ENCODE assay signal across 29 mouse cellular contexts in genomic region chr13:96436921-96437320, GRCm38 (mm10). TPM values are rescaled to one million over a fixed set of nuclear protein-coding genes. Genes with fewer than 3 reads are reported as not detected.
A peak's percentile ranks its signal among the peaks of the same experiment; 100 is the strongest.
DNase-seq lines count a peak whose midpoint lies in the region; ATAC-seq and TF ChIP-seq lines count a peak whose summit lies in the region.
"Had no signal": no experiment of that assay in that cellular context is flagged by ENCODE, and none has a peak within 500 bp of the region (broad histone marks: within the 10 kb centered on the region; RNA-seq: fewer than 3 reads in every experiment).

No protein-coding gene starts in this region.

- DNase-seq in kidney, adult 2 months, result no peak
- no peak for DNase-seq in kidney, postnatal 36 days
- DNase-seq in MEL (ENCODE audit: low read depth, low spot score), result peak; percentile 63
- DNase-seq in stomach, postnatal 0 days (ENCODE audit: low spot score), result peak; percentile 36
- no peak for DNase-seq in layer of hippocampus, postnatal 36 days
- no peak for DNase-seq in cerebellum, postnatal 36 days
- DNase-seq: adrenal gland, postnatal 14 days; B cell, adult 2 months; cerebellum, adult 18-20 months; cerebellum, postnatal 10 days; gastrocnemius, postnatal 14 days had no signal

- H3K4me3 ChIP-seq in kidney, adult 2 months (ENCODE audit: insufficient read depth, low read depth, low read length), result no peak overlapping the region
- H3K4me3 ChIP-seq in MEL (ENCODE audit: control insufficient read depth in 1 of 2, insufficient read depth in 1 of 2, low read depth in 2 of 2, low read length in 2 of 2), result no peak overlapping the region
- H3K4me3 ChIP-seq in stomach, postnatal 0 days (ENCODE audit: low read depth, low read length), result no peak overlapping the region
- H3K4me3 ChIP-seq: embryonic facial prominence, embryonic 12.5 days; forebrain, embryonic 12.5 days; hindbrain, embryonic 10.5 days; hindbrain, embryonic 15.5 days had no signal

- no peaks in the 10 kb centered on the region for H3K79me2 ChIP-seq in MEL (ENCODE audit: control insufficient read depth, insufficient read depth, low read length, poor library complexity)

- no peak for TF ChIP-seq POLR2A in kidney, adult 2 months (IDR thresholded peaks at IDR 0.05; ENCODE audit: low read depth, low read length)
- TF ChIP-seq POLR2A in MEL (IDR thresholded peaks at IDR 0.05; ENCODE audit: control insufficient read depth in 1 of 2, insufficient read depth in 1 of 2, low read depth in 1 of 2, low read length in 2 of 2, poor library complexity in 1 of 2), result no peak

- H3K27me3 ChIP-seq in kidney, adult 2 months (replicated peaks; ENCODE audit: control insufficient read depth, insufficient read depth, low read length), result no peaks in the 10 kb centered on the region
- no peaks in the 10 kb centered on the region for H3K27me3 ChIP-seq in MEL (ENCODE audit: control insufficient read depth in 1 of 2, insufficient read depth in 2 of 2, low read length in 2 of 2)
- no peaks in the 10 kb centered on the region for H3K27me3 ChIP-seq in stomach, postnatal 0 days (ENCODE audit: control insufficient read depth, insufficient read depth, low read length)
- H3K27me3 ChIP-seq: embryonic facial prominence, embryonic 12.5 days; forebrain, embryonic 12.5 days; hindbrain, embryonic 15.5 days; Patski had no signal

- TF ChIP-seq EP300 in MEL (IDR thresholded peaks at IDR 0.05; ENCODE audit: low read depth in 1 of 2, low read length in 2 of 2), result peak; percentile 63 to 64
- TF ChIP-seq EP300 in stomach, postnatal 0 days (optimal IDR thresholded peaks at IDR 0.05), result no peak

- peak; percentile 60 for ATAC-seq in granulocyte monocyte progenitor cell, adult 5-6 weeks (replicated peaks; ENCODE audit: poor library complexity, severe bottlenecking)
- ATAC-seq in stomach, postnatal 0 days (ENCODE audit: low FRiP score, low TSS enrichment), result no peak; the same call in 1 of the 2 replicates
- ATAC-seq: activated CD4-positive, CD25-positive, alpha-beta regulatory T cell, adult 4 months; CD4-positive, CD25-positive, alpha-beta regulatory T cell, adult 4 months; forebrain, embryonic 16.5 days; intestine, embryonic 16.5 days; Patski had no signal

- 81% methylated on average over 1 of the region's 1 CpGs for WGBS in kidney, adult 2 months
- WGBS in stomach, postnatal 0 days, result 84% methylated on average over 1 of the region's 1 CpGs

- no peak for TF ChIP-seq RAD21 in MEL (IDR thresholded peaks at IDR 0.05; ENCODE audit: low read depth, low read length)

- H3K4me2 ChIP-seq in stomach, postnatal 0 days (replicated peaks; ENCODE audit: low read depth), result no peak overlapping the region
- H3K4me2 ChIP-seq: embryonic facial prominence, embryonic 12.5 days; forebrain, embryonic 12.5 days; heart, embryonic 11.5 days; hindbrain, embryonic 15.5 days had no signal

- H3K4me1 ChIP-seq in kidney, adult 2 months (ENCODE audit: control insufficient read depth, insufficient read depth, low read length), result peaks cover 32% of the 10 kb centered on the region
- H3K4me1 ChIP-seq in MEL (ENCODE audit: control insufficient read depth in 1 of 2, insufficient read depth in 2 of 2, low read length in 2 of 2), result peaks cover 2 to 21% of the 10 kb centered on the region in 2 experiments; a peak in 3 of 4 replicates
- peaks cover 4% of the 10 kb centered on the region for H3K4me1 ChIP-seq in stomach, postnatal 0 days (replicated peaks; ENCODE audit: control insufficient read depth, insufficient read depth)
- H3K4me1 ChIP-seq: hindbrain, embryonic 15.5 days had no signal

- H3K27ac ChIP-seq in kidney, adult 2 months (ENCODE audit: insufficient read depth, low read depth, low read length), result peak overlapping the region; percentile 3; the same call in 1 of the 2 replicates
- H3K27ac ChIP-seq in MEL (ENCODE audit: control insufficient read depth, low read depth, low read length), result no peak overlapping the region
- H3K27ac ChIP-seq in stomach, postnatal 0 days (replicated peaks), result peak overlapping the region; percentile 49; the same call in 1 of the 2 replicates
- H3K27ac ChIP-seq: embryonic facial prominence, embryonic 12.5 days; forebrain, embryonic 12.5 days; hindbrain, embryonic 10.5 days; hindbrain, embryonic 15.5 days had no signal

- H3K9ac ChIP-seq in MEL (ENCODE audit: control insufficient read depth, low read depth, low read length, poor library complexity, severe bottlenecking), result no peak overlapping the region
- H3K9ac ChIP-seq in stomach, postnatal 0 days (ENCODE audit: low read length), result no peak overlapping the region
- H3K9ac ChIP-seq: embryonic facial prominence, embryonic 12.5 days; forebrain, embryonic 12.5 days; hindbrain, embryonic 15.5 days had no signal

- H3K9me3 ChIP-seq in MEL (replicated peaks; ENCODE audit: insufficient read depth, low read length), result no peaks in the 10 kb centered on the region
- no peaks in the 10 kb centered on the region for H3K9me3 ChIP-seq in stomach, postnatal 0 days (ENCODE audit: control insufficient read depth, low read length)
- H3K9me3 ChIP-seq: embryonic facial prominence, embryonic 12.5 days; forebrain, embryonic 12.5 days; G1E; hindbrain, embryonic 10.5 days; hindbrain, embryonic 15.5 days had no signal

- TF ChIP-seq CTCF in kidney, adult 2 months (conservative IDR thresholded peaks at IDR 0.05; ENCODE audit: insufficient read depth, insufficient read length, low read depth, low read length), result no peak
- TF ChIP-seq CTCF in MEL (IDR thresholded peaks at IDR 0.05 in 2 of 3, conservative IDR thresholded peaks at IDR 0.05 in 1 of 3; ENCODE audit: control insufficient read depth in 1 of 3, insufficient read depth in 1 of 3, low read depth in 2 of 3, low read length in 3 of 3, poor library complexity in 1 of 3, severe bottlenecking in 1 of 3), result no peak
- no peak for TF ChIP-seq CTCF in stomach, postnatal 0 days (IDR thresholded peaks at IDR 0.05; ENCODE audit: low read depth)

- no peaks in the 10 kb centered on the region for H3K36me3 ChIP-seq in kidney, adult 2 months (ENCODE audit: control insufficient read depth, insufficient read depth, low read length)
- peaks cover 0 to 11% of the 10 kb centered on the region in 2 experiments; a peak in 2 of 4 replicates for H3K36me3 ChIP-seq in MEL (ENCODE audit: control insufficient read depth in 1 of 2, insufficient read depth in 2 of 2, low read length in 2 of 2)
- H3K36me3 ChIP-seq in stomach, postnatal 0 days (ENCODE audit: control insufficient read depth, insufficient read depth, low read length), result no peaks in the 10 kb centered on the region
- H3K36me3 ChIP-seq: embryonic facial prominence, embryonic 12.5 days; forebrain, embryonic 12.5 days; G1E; hindbrain, embryonic 10.5 days; hindbrain, embryonic 15.5 days had no signal

TF ChIP-seq in MEL, 35 proteins besides CTCF, POLR2A, EP300 and RAD21:
- TF ChIP-seq MXI1 (IDR thresholded peaks at IDR 0.05; ENCODE audit: low read depth, low read length), result no peak
- peak; percentile 44; the same call in 1 of the 2 replicates for TF ChIP-seq RCOR1 (IDR thresholded peaks at IDR 0.05; ENCODE audit: low read depth, low read length)
- no peak for TF ChIP-seq USF1 (IDR thresholded peaks at IDR 0.05; ENCODE audit: low read depth, low read length)
- no peak for TF ChIP-seq TAL1 (IDR thresholded peaks at IDR 0.05; ENCODE audit: low read length)
- TF ChIP-seq SMC3 (IDR thresholded peaks at IDR 0.05; ENCODE audit: low read depth, low read length), result no peak
- no peak for TF ChIP-seq MAFK (IDR thresholded peaks at IDR 0.05; ENCODE audit: borderline replicate concordance, low read depth, low read length)
TF ChIP-seq in MEL: peak in this region for 1.

RNA-seq across cellular contexts. Expression of gene Ankdd1b, which starts 34.1 kb away (rescaled TPM):
- polyA plus RNA-seq in kidney, adult 2 months (2012; rRNA removed), result 0.36 and 0.76 TPM in 2 replicates
- 0.03 and 0.12 TPM in 2 replicates for total RNA-seq in MEL (2012; rRNA removed)
- polyA plus RNA-seq in MEL (2012; ENCODE audit: insufficient read depth in 1 of 2, insufficient read length in 2 of 2, low read depth in 1 of 2, low replicate concordance in 2 of 2, missing spikeins in 1 of 2), result not detected
- total RNA-seq in granulocyte monocyte progenitor cell, adult 5-6 weeks (2014; fragmentation: Nextera tagmentation), result not detected in 2 replicates
- 0.04 TPM in 1 of 2 replicates, not detected in the other for total RNA-seq in granulocyte monocyte progenitor cell, adult 5-6 weeks (2017)
- 6.8 and 7.1 TPM in 2 replicates for polyA plus RNA-seq in stomach, postnatal 0 days (2015; fragmentation: Nextera tagmentation; extraction: Ambion mirVana)
- total RNA-seq in layer of hippocampus, postnatal 36 days (2021), result under 1 TPM in 1 of 2 experiments, not detected in 1; 0.32 TPM
- polyA plus RNA-seq: activated CD4-positive, CD25-positive, alpha-beta regulatory T cell, adult 4 months; CD4-positive, CD25-positive, alpha-beta regulatory T cell, adult 4 months; forebrain, embryonic 12.5 days; forebrain, embryonic 16.5 days; G1E; hindbrain, embryonic 10.5 days; hindbrain, embryonic 15.5 days had no signal

RNA-seq across cellular contexts. Expression of gene Poc5, which starts 48.8 kb away (rescaled TPM):
- polyA plus RNA-seq in kidney, adult 2 months (2012; rRNA removed), result 5.2 and 7.1 TPM in 2 replicates
- 15.5 and 17.1 TPM in 2 replicates for total RNA-seq in MEL (2012; rRNA removed)
- polyA plus RNA-seq in MEL (2012; ENCODE audit: insufficient read depth in 1 of 2, insufficient read length in 2 of 2, low read depth in 1 of 2, low replicate concordance in 2 of 2, missing spikeins in 1 of 2), result 10 to 100 TPM in 1 of 2 experiments, not detected in 1; 25.4 TPM
- 9.1 and 18.5 TPM in 2 replicates for total RNA-seq in granulocyte monocyte progenitor cell, adult 5-6 weeks (2014; fragmentation: Nextera tagmentation)
- 14.1 and 21.1 TPM in 2 replicates for total RNA-seq in granulocyte monocyte progenitor cell, adult 5-6 weeks (2017)
- polyA plus RNA-seq in stomach, postnatal 0 days (2015; fragmentation: Nextera tagmentation; extraction: Ambion mirVana), result 5.1 and 6.4 TPM in 2 replicates
- total RNA-seq in layer of hippocampus, postnatal 36 days (2021), result 10 to 100 TPM; 29.4 to 37.8 TPM

RNA-seq across cellular contexts. Expression of gene Gm17622, which starts 53.6 kb away (rescaled TPM):
- not detected in 2 replicates for polyA plus RNA-seq in kidney, adult 2 months (2012; rRNA removed)
- not detected in 2 replicates for total RNA-seq in MEL (2012; rRNA removed)
- polyA plus RNA-seq in MEL (2012; ENCODE audit: insufficient read depth in 1 of 2, insufficient read length in 2 of 2, low read depth in 1 of 2, low replicate concordance in 2 of 2, missing spikeins in 1 of 2), result not detected
- total RNA-seq in granulocyte monocyte progenitor cell, adult 5-6 weeks (2014; fragmentation: Nextera tagmentation), result not detected in 2 replicates
- total RNA-seq in granulocyte monocyte progenitor cell, adult 5-6 weeks (2017), result not detected in 2 replicates
- not detected in 2 replicates for polyA plus RNA-seq in stomach, postnatal 0 days (2015; fragmentation: Nextera tagmentation; extraction: Ambion mirVana)
- not detected for total RNA-seq in layer of hippocampus, postnatal 36 days (2021)
- total RNA-seq: adrenal gland, adult 18-20 months; adrenal gland, postnatal 14 days; G1E; gastrocnemius, postnatal 14 days; heart, postnatal 25 days had no signal
- polyA plus RNA-seq: activated CD4-positive, CD25-positive, alpha-beta regulatory T cell, adult 4 months; CD4-positive, CD25-positive, alpha-beta regulatory T cell, adult 4 months; cortical plate, adult 2 months; embryonic facial prominence, embryonic 12.5 days; forebrain, embryonic 12.5 days; forebrain, embryonic 16.5 days; frontal cortex, adult 2 months; G1E; gonadal fat pad, adult 2 months; heart, embryonic 11.5 days; heart, embryonic 16.5 days; hindbrain, embryonic 10.5 days; hindbrain, embryonic 15.5 days; intestine, embryonic 16.5 days; Patski had no signal

Comparison
In these comparisons a context has a peak if more than half of its experiments do, and no peak if none do; other contexts are left out.
1. DNase-seq: peak in MEL (single experiment) and stomach, postnatal 0 days (single experiment); none in kidney, adult 2 months (single experiment), kidney, postnatal 36 days (0 of 2), layer of hippocampus, postnatal 36 days (0 of 2) and cerebellum, postnatal 36 days (0 of 2).